In the genomic region with DNA sequence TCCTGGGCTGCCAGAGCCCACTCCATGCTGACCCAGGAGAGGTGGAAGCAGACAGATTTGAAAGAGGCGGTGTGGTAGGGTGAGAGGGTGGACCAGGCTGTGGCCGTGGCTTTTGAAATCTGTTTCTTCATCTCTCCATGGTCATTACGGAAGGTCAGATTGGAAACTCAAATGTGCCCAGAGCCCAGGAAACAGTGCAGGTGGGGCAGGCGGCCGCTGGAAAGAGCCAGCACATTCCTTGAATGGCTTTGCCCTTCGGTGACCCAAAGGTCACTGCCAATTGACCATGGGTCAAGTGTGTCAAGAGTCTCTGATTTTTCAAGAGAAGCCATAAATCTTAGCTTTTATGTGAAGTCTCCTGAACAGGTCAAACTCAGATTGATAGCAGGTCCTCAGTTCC, we compare ENCODE assay signal across 23 mouse cellular contexts. TPM values are rescaled to one million over a fixed set of nuclear protein-coding genes. Genes with fewer than 3 reads are reported as not detected.
"Had no signal": no experiment of that assay in that cellular context is flagged by ENCODE, and none has a peak within 500 bp of the region (broad histone marks: within the 10 kb centered on the region; RNA-seq: fewer than 3 reads in every experiment).

No protein-coding gene starts in this region.

- H3K36me3 ChIP-seq: liver, embryonic 13.5 days; midbrain, embryonic 12.5 days; neural tube, embryonic 13.5 days had no signal

- H3K27ac ChIP-seq: kidney, postnatal 0 days; left cerebral cortex, adult 2 months; liver, embryonic 13.5 days; midbrain, embryonic 12.5 days; neural tube, embryonic 13.5 days had no signal

- H3K4me2 ChIP-seq: liver, embryonic 13.5 days; lung, embryonic 14.5 days; midbrain, embryonic 12.5 days; neural tube, embryonic 13.5 days had no signal

- ATAC-seq: intestine, postnatal 0 days; lung, postnatal 0 days; midbrain, embryonic 16.5 days had no signal

- H3K4me1 ChIP-seq: liver, embryonic 13.5 days had no signal

- H3K4me3 ChIP-seq: left cerebral cortex, adult 2 months; liver, embryonic 13.5 days; midbrain, embryonic 12.5 days; myocyte; neural tube, embryonic 13.5 days had no signal

- DNase-seq: kidney, adult 8-10 months; kidney, postnatal 36 days; layer of hippocampus, postnatal 36 days; liver, embryonic 13.5 days; lung, embryonic 14.5 days; retina, postnatal 1 day; right cerebral cortex, postnatal 25 days; spleen, adult 18-20 months; thymus, adult 18-20 months; thymus, postnatal 36 days had no signal

- H3K9ac ChIP-seq: liver, embryonic 13.5 days; lung, embryonic 14.5 days; midbrain, embryonic 12.5 days; neural tube, embryonic 13.5 days had no signal

- H3K9me3 ChIP-seq: liver, embryonic 13.5 days; midbrain, embryonic 12.5 days; neural tube, embryonic 13.5 days had no signal

RNA-seq across cellular contexts. Expression of gene Sez6, which starts 17.1 kb away (rescaled TPM):
- total RNA-seq: liver, adult 2 months; megakaryocyte progenitor cell, adult 5-6 weeks; megakaryocyte-erythroid progenitor cell, adult 5-6 weeks; monocyte, adult 5-6 weeks; neutrophil, adult 5-6 weeks had no signal
- polyA plus RNA-seq: liver, adult 2 months; myocyte had no signal

RNA-seq across cellular contexts. Expression of gene Pipox, which starts 19.6 kb away (rescaled TPM):
- total RNA-seq: megakaryocyte-erythroid progenitor cell, adult 5-6 weeks; monocyte, adult 5-6 weeks; neutrophil, adult 5-6 weeks had no signal
- polyA plus RNA-seq: myocyte had no signal
